In genomic region chr1:119033450-119034162, GRCm38 (mm10) we compare ENCODE assay signal across 8 mouse cellular contexts. TPM values are rescaled to one million over a fixed set of nuclear protein-coding genes. Genes with fewer than 3 reads are reported as not detected.
DNase-seq lines count a peak whose midpoint lies in the region; ATAC-seq and TF ChIP-seq lines count a peak whose summit lies in the region.

No protein-coding gene starts in this region.

- TF ChIP-seq CTCF in gastrocnemius, adult 2 months (IDR thresholded peaks at IDR 0.05): no peak

- no peaks in the 10 kb centered on the region for H3K27me3 ChIP-seq in hindbrain, embryonic 12.5 days
- no peaks in the 10 kb centered on the region for H3K27me3 ChIP-seq in limb, embryonic 11.5 days (ENCODE audit: control insufficient read depth, insufficient read depth, low read length)
- H3K27me3 ChIP-seq in midbrain, embryonic 13.5 days: no peaks in the 10 kb centered on the region

- peaks cover 40% of the 10 kb centered on the region for H3K4me1 ChIP-seq in hindbrain, embryonic 12.5 days
- peaks cover 32% of the 10 kb centered on the region for H3K4me1 ChIP-seq in limb, embryonic 11.5 days (ENCODE audit: control insufficient read depth, insufficient read depth, low read length)
- peaks cover 34% of the 10 kb centered on the region for H3K4me1 ChIP-seq in midbrain, embryonic 13.5 days (replicated peaks)

- 35% methylated on average over 3 of the region's 3 CpGs for WGBS in hindbrain, embryonic 12.5 days
- WGBS in limb, embryonic 11.5 days: 41% methylated on average over 3 of the region's 3 CpGs
- WGBS in midbrain, embryonic 13.5 days: 41% methylated on average over 3 of the region's 3 CpGs

- ATAC-seq in common myeloid progenitor, adult 5-6 weeks (replicated peaks; ENCODE audit: low read depth, poor library complexity, severe bottlenecking): peak; percentile 93
- ATAC-seq in hindbrain, embryonic 12.5 days (ENCODE audit: low FRiP score): peak; percentile 87
- ATAC-seq in limb, embryonic 11.5 days (ENCODE audit: insufficient number of reproducible peaks, low FRiP score, low TSS enrichment, low read depth): peak; percentile 80
- ATAC-seq in midbrain, embryonic 13.5 days: peak; percentile 90

- peak overlapping the region; percentile 28 for H3K9ac ChIP-seq in hindbrain, embryonic 12.5 days
- H3K9ac ChIP-seq in limb, embryonic 11.5 days (ENCODE audit: low read length): peak overlapping the region; percentile 39
- peak overlapping the region; percentile 42 for H3K9ac ChIP-seq in midbrain, embryonic 13.5 days (replicated peaks)

- no peaks in the 10 kb centered on the region for H3K9me3 ChIP-seq in hindbrain, embryonic 12.5 days (replicated peaks)
- H3K9me3 ChIP-seq in limb, embryonic 11.5 days (ENCODE audit: control insufficient read depth, low read length): no peaks in the 10 kb centered on the region
- no peaks in the 10 kb centered on the region for H3K9me3 ChIP-seq in midbrain, embryonic 13.5 days

- peak; percentile 25 for DNase-seq in cerebellum, adult 11-12 months
- no peak for DNase-seq in cerebellum, postnatal 14 days
- peak; percentile 82 for DNase-seq in gastrocnemius, adult 2 months
- DNase-seq in limb, embryonic 11.5 days (ENCODE audit: low spot score): peak; percentile 75
- DNase-seq in testis, postnatal 10 days (ENCODE audit: low spot score): peak; percentile 64

- no peak overlapping the region for H3K4me3 ChIP-seq in gastrocnemius, adult 2 months
- no peak overlapping the region for H3K4me3 ChIP-seq in hindbrain, embryonic 12.5 days
- no peak overlapping the region for H3K4me3 ChIP-seq in limb, embryonic 11.5 days (ENCODE audit: low read depth, low read length)
- H3K4me3 ChIP-seq in midbrain, embryonic 13.5 days (replicated peaks): no peak overlapping the region

- peak overlapping the region; percentile 81 for H3K27ac ChIP-seq in gastrocnemius, adult 2 months
- H3K27ac ChIP-seq in hindbrain, embryonic 12.5 days: peak overlapping the region; percentile 91
- H3K27ac ChIP-seq in limb, embryonic 11.5 days (replicated peaks; ENCODE audit: low read depth, low read length): peak overlapping the region; percentile 92
- peak overlapping the region; percentile 88 for H3K27ac ChIP-seq in midbrain, embryonic 13.5 days

- intact Hi-C loops in gastrocnemius, adult 2 months (cut with DNase I): no loop called here

- no peaks in the 10 kb centered on the region for H3K36me3 ChIP-seq in hindbrain, embryonic 12.5 days
- no peaks in the 10 kb centered on the region; the same call in 1 of the 2 replicates for H3K36me3 ChIP-seq in limb, embryonic 11.5 days (ENCODE audit: control insufficient read depth, insufficient read depth, low read length)
- H3K36me3 ChIP-seq in midbrain, embryonic 13.5 days: no peaks in the 10 kb centered on the region

- peak overlapping the region; percentile 27 for H3K4me2 ChIP-seq in hindbrain, embryonic 12.5 days (replicated peaks)
- peak overlapping the region; percentile 28 for H3K4me2 ChIP-seq in limb, embryonic 11.5 days (ENCODE audit: low read depth, severe bottlenecking)
- H3K4me2 ChIP-seq in midbrain, embryonic 13.5 days (replicated peaks): peak overlapping the region; percentile 25

RNA-seq across cellular contexts. Expression of gene Gli2, which starts 19.8 kb away (rescaled TPM):
- total RNA-seq in common myeloid progenitor, adult 5-6 weeks (2017): not detected in 2 replicates
- total RNA-seq in gastrocnemius, adult 2 months (2021): 1 to 10 TPM in 1 of 2 experiments, under 1 TPM in 1; 0.94 to 1.4 TPM
- 8.1 and 8.3 TPM in 2 replicates for polyA plus RNA-seq in hindbrain, embryonic 12.5 days (2016; fragmentation: Nextera tagmentation; extraction: Ambion mirVana)
- polyA plus RNA-seq in limb, embryonic 11.5 days (2014; fragmentation: Nextera tagmentation; extraction: Ambion mirVana): 17.7 and 17.8 TPM in 2 replicates
- polyA plus RNA-seq in midbrain, embryonic 13.5 days (2015; fragmentation: Nextera tagmentation; extraction: Ambion mirVana): 2.9 and 3.9 TPM in 2 replicates

Comparison
In these comparisons a context has a peak if more than half of its experiments do, and no peak if none do; other contexts are left out.
1. DNase-seq: peak in cerebellum, adult 11-12 months (single experiment), gastrocnemius, adult 2 months (single experiment), limb, embryonic 11.5 days (single experiment) and testis, postnatal 10 days (single experiment); none in cerebellum, postnatal 14 days (0 of 2).
2. Peak in every context shown above with its lines, with median percentiles within 50 percentile points of each other: ATAC-seq, H3K27ac ChIP-seq, H3K4me2 ChIP-seq and H3K9ac ChIP-seq.